Mouse (Mus musculus) right cerebral cortex, postnatal 36 days (tissue): Measurements from ENCODE around the gene Rbfox1.
A peak's percentile ranks its signal among the peaks of the same experiment; 100 is the strongest.

Source experiments
- DNase-seq, 2 experiments: peaks; one replicate each; pipeline ENCODE4 v3.0.0; 2022; ENCODE audit warnings: low spot score in 2 of 2, mixed read lengths in 1 of 2

Gene Rbfox1

DNA sequence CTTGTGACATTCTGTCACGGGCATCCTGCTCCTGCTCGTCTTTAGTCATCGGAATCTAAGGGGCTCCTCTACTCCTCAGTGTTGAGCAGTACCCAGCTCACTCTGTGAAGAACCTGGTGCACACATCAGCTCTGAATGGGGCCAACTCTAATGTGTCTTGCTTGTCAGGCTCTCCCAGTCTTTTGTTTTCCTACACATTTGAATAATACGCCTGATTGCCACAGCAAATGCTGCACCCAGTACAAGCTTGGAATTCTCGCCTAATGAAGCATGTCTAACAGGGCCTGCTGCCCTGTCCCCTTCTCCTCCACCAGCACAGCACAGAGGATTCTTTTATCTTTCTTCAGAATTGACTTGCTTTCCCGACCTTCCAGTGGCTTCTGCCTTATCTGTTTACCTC, 1261.3 kb downstream of the Rbfox1 start:
- DNase-seq: no peak

GRCm38 (mm10) chr16:7147884-7148283, 1262.7 kb downstream of the Rbfox1 start:
- DNase-seq: no peak

- no peak for DNase-seq
These were observed 1264.1 kb downstream of the Rbfox1 start for GRCm38 (mm10) chr16:7149106-7149899.

GRCm38 (mm10) chr16:7150201-7150791, 1265.1 kb downstream of the Rbfox1 start:
- no peak for DNase-seq

GRCm38 (mm10) chr16:7152401-7152800, 1267.2 kb downstream of the Rbfox1 start:
- no peak for DNase-seq

DNA sequence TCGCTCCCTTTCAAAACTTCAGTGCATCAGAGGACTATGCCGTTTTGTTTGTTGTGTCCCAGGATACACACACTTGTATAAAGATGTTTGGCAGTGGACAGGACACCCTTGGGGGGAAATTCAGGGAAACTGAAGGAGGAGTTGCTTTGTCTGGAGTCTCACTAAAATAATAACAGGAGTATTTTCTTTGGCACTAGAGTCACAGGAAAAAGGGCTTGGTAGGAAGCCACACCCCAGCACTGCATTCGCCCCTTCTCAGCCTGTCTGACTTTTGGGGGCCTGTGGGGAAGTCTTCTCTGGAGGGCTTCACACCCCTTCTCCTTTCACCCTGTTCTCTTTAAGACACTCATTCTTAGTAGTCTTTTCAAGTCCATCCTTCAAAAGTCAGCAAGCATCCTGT, 1269.5 kb downstream of the Rbfox1 start:
- no peak for DNase-seq

DNA sequence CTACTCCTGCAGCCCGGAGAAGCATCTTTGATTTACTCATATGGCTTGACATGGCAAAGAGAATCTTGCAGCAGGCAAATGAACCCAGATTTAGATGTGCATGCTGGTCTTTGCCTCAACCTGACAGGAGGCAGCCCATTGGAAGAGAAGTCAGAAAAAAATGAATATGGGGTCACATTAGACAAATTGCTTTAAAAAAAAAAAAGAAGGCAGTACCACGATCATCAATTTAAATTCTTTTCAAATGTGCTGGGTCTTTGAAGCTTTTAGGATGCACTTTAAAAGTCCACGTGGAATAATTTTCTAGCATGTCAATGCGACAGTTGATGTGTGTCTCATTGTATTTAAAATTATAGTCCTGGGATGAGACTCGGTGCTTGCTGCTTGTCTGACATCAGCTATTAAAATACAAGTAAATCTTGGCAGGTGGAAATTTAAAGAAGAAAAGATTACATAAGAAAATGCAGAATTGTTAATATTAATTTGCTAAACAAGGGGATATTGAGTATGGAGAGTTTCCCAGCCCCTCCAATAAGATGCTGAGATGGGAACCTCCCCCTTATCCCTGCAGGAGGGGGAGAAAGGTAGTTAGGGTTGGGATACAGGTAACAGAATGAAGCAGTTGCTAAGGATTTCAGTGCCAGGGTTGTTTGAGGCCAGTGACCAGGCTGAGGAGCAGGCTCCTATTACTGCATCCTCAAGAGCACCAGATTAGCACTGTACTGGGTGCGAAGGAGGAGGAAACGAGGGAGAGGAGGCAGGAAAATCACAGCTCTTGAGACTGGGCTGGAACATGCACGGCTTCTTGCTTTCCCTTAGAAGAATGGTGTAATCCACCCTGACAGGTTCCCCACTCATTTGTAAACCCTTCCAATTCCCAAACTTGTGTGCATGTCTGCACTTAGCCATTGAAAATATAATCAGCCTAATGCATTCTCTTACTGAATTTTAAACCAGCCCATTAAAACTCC, 1274.0 kb downstream of the Rbfox1 start:
- no peak for DNase-seq

- DNase-seq: no peak
These were observed 1274.7 kb downstream of the Rbfox1 start for GRCm38 (mm10) chr16:7159827-7160217.

GRCm38 (mm10) chr16:7162168-7162567, 1277.0 kb downstream of the Rbfox1 start:
- no peak for DNase-seq

GRCm38 (mm10) chr16:7163688-7164087, 1278.5 kb downstream of the Rbfox1 start:
- DNase-seq: no peak

DNA sequence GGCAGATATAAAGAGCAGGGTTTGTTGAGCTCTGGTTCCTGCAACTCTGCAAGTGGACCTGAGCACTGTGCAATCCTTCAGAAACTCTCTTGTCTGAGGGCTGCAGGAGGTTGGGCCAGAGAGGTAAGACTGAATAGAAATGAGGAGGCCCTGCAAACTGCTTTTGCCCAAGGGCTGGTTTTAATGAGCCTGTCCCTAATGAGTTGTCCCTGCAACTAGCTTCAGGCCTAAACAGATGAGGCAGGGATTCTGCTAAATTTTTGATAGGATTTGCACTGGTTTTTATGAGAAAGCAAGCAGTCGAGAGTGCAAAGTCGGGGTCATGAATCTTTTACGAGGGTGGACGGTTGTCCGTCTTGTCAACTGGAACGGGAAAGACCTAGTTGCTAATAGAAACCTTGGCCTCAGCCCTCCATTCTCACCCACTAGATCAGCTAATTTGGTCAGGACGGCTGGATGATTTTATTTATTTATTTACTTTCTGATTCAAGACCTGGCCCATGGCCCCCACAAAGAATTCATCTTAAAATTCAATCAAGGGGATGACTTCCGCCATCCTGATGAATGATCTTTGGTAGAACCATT, 1279.1 kb downstream of the Rbfox1 start:
- DNase-seq: no peak

GRCm38 (mm10) chr16:7175960-7176359, 1290.8 kb downstream of the Rbfox1 start:
- no peak for DNase-seq

DNA sequence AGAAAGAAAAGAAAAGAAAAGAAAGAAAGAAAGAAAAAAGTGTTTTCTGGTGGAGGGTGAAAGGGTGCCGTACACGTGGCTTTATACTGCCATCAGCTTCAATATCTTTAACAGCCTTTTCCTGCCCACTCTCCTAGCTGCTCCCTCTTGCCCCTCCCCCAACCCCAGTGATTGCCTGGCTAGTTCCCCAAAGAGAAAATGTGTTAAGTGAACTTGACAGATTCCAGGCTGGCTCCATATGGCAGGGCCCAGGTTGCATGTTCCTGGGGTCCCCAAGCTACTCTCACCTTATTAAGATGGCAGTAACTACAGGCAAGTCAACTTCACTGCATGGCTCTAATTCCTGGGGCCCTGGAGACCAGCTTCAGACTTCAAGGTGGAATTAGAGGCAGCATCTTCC, 1302.6 kb downstream of the Rbfox1 start:
- no peak for DNase-seq

- peak; percentile 43 to 75 for DNase-seq
These were observed 1308.4 kb downstream of the Rbfox1 start for GRCm38 (mm10) chr16:7193535-7193934.

DNA sequence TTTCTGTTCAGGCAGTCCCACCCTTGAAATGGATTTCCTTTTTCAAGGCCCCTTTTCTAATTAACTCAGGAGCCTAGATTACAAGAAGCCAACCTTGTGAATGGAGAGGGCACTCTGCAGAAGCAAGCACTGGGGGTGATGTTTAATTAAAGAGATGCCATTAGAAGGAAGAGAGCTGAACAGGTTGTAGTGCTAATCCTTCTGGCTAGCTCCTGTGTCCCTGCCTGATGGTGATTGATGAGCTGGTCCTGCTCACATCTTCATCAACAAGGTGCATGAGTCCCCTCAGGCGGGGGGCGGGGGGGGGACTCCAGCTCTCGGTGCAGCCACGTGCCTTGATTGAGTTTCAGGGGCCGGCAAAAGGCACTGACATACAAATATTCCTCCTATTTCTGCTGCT, 1312.8 kb downstream of the Rbfox1 start:
- no peak for DNase-seq

DNA sequence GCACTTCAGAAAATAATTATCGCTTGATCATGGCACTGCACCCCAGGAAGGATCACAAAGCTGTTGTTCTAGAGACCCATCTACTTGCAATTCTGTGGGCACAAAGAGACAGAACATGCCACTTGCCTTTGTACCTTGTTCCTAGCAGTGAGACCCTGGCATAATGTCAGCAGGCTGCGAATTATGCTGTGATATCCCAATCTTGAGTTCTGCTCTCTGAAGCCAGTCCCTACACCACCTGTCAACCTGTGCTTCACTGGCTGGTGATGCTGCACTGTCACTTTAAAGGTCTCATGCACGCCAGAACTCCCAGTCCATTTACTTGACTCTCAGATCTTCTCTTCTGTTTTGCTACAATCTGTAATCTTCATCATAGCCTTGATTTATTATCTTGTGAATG, 1315.1 kb downstream of the Rbfox1 start:
- DNase-seq: no peak

GRCm38 (mm10) chr16:7201816-7202215, 1316.7 kb downstream of the Rbfox1 start:
- no peak for DNase-seq

- DNase-seq: no peak
These were observed 1321.2 kb downstream of the Rbfox1 start for GRCm38 (mm10) chr16:7206116-7206900.

GRCm38 (mm10) chr16:7207599-7207998, 1322.4 kb downstream of the Rbfox1 start:
- DNase-seq: no peak

DNA sequence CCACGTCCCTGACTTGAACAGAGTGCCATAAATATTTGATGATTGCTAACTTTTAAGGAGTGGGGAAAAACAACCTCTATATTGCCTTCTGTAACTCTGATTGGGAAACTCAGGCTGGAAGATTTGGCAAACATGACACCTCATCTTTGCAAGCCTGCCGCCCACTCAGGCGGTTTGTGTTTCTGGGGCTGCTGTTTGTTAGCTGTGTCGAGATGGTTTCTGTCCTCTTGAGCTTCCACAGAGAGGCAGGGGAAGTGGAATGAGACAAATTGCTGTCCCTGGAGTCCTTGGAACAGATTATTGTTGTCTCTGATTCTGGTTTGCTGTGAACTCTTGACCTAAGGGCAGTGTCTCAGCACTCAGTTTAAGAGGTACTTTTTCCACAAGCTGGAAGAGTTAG, 1327.6 kb downstream of the Rbfox1 start:
- DNase-seq: no peak

- no peak for DNase-seq
These were observed 1338.1 kb downstream of the Rbfox1 start for GRCm38 (mm10) chr16:7223265-7223664.
